Mouse (Mus musculus): ENCODE data around the gene Grip1. TPM values are rescaled to one million over a fixed set of nuclear protein-coding genes. Genes with fewer than 3 reads are reported as not detected.

Grip1 gene
- polyA plus RNA-seq, 1 experiment from 2014 or later: 2.8 TPM

GRCm38 (mm10) chr10:119608998-119609397, 155.4 kb downstream of the Grip1 start:
- Histone ChIP-seq H3K27me3 (ENCODE audit: low read depth, poor library complexity, severe bottlenecking) (no peaks in the 10 kb centered on the region), H3K4me3 (no peak overlapping the region), H3K9me3 (replicated peaks) (no peaks in the 10 kb centered on the region), H3K36me3 (no peaks in the 10 kb centered on the region), H3K27ac (no peak overlapping the region), H3K4me1 (no peaks in the 10 kb centered on the region)
- no peak for DNase-seq (ENCODE audit: low spot score)
- 89% methylated on average over 7 of the region's 7 CpGs for WGBS

GRCm38 (mm10) chr10:119610279-119610895, 156.8 kb downstream of the Grip1 start:
- WGBS: 65% methylated on average over 9 of the region's 9 CpGs
- Histone ChIP-seq H3K4me1 (peaks cover 8% of the 10 kb centered on the region), H3K27me3 (ENCODE audit: low read depth, poor library complexity, severe bottlenecking) (no peaks in the 10 kb centered on the region), H3K9me3 (replicated peaks) (no peaks in the 10 kb centered on the region), H3K4me3 (no peak overlapping the region), H3K36me3 (no peaks in the 10 kb centered on the region), H3K27ac (no peak overlapping the region)
- DNase-seq (ENCODE audit: low spot score): no peak

DNA sequence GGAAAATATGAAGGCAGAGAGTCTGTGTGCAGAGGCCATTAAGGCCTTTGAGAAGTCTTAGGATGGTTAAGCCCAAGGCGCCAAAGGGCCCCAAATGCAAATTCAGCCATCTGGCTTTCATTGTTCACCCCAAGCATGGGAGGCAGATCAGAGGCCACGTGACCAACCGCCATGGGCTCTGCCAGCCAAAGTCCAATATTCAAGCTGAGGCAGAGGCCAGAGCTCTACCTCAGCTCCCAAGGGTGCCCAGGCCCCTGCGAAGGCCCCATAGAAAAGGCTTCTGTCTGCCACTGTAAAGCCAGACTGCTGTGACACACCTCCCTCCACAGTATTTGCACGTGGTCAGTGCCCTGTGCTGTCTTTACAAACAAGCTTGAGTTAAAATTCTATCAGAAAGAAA, 158.4 kb downstream of the Grip1 start:
- no peaks in the 10 kb centered on the region for H3K9me3 ChIP-seq (replicated peaks)
- H3K27ac ChIP-seq: no peak overlapping the region
- DNase-seq (ENCODE audit: low spot score): no peak
- peaks cover 23% of the 10 kb centered on the region for H3K4me1 ChIP-seq
- WGBS: 89% methylated on average over 5 of the region's 5 CpGs
- H3K4me3 ChIP-seq: no peak overlapping the region
- no peaks in the 10 kb centered on the region for H3K36me3 ChIP-seq
- no peaks in the 10 kb centered on the region for H3K27me3 ChIP-seq (ENCODE audit: low read depth, poor library complexity, severe bottlenecking)

DNA sequence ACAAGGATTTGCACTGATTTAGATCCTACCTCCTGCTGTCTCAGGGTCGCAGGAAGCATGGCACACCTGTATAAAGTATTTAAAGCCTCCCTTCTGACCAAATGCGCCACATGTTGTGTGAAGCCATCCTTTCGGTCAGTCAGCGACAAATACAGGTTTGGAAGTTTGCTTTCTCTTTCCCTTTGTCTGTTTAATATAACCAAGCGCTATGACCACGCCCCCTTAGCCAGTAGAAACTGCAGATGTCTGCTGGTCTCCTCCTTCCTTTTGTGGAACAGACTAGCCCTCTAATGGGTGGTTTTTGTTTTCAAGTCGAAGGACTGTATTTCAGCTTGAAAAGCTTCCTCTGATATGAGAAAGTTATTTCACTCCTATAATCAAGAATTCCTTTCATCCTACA, 161.1 kb downstream of the Grip1 start:
- H3K27me3 ChIP-seq (ENCODE audit: low read depth, poor library complexity, severe bottlenecking): no peaks in the 10 kb centered on the region
- no peak overlapping the region for H3K27ac ChIP-seq
- peaks cover 32% of the 10 kb centered on the region for H3K4me1 ChIP-seq
- no peak overlapping the region for H3K4me3 ChIP-seq
- no peaks in the 10 kb centered on the region for H3K9me3 ChIP-seq (replicated peaks)
- 58% methylated on average over 7 of the region's 7 CpGs for WGBS
- H3K36me3 ChIP-seq: no peaks in the 10 kb centered on the region
- DNase-seq (ENCODE audit: low spot score): no peak

- H3K4me3 ChIP-seq: no peak overlapping the region
- no peaks in the 10 kb centered on the region for H3K9me3 ChIP-seq (replicated peaks)
- no peak overlapping the region for H3K27ac ChIP-seq
- no peak for DNase-seq (ENCODE audit: low spot score)
- 75% methylated on average over 14 of the region's 14 CpGs for WGBS
- no peaks in the 10 kb centered on the region for H3K36me3 ChIP-seq
- peaks cover 32% of the 10 kb centered on the region for H3K4me1 ChIP-seq
- H3K27me3 ChIP-seq (ENCODE audit: low read depth, poor library complexity, severe bottlenecking): no peaks in the 10 kb centered on the region
Observed at GRCm38 (mm10) chr10:119615240-119615885, 161.7 kb downstream of the Grip1 start.

- Histone ChIP-seq H3K4me1 (peaks cover 32% of the 10 kb centered on the region), H3K27ac (no peak overlapping the region), H3K27me3 (ENCODE audit: low read depth, poor library complexity, severe bottlenecking) (no peaks in the 10 kb centered on the region), H3K4me3 (no peak overlapping the region), H3K9me3 (replicated peaks) (no peaks in the 10 kb centered on the region), H3K36me3 (no peaks in the 10 kb centered on the region)
- DNase-seq (ENCODE audit: low spot score): no peak
- 89% methylated on average over 3 of the region's 3 CpGs for WGBS
Observed at GRCm38 (mm10) chr10:119616078-119616477, 162.4 kb downstream of the Grip1 start.

- 78% methylated on average over 4 of the region's 4 CpGs for WGBS
- H3K4me3 ChIP-seq: no peak overlapping the region
- H3K36me3 ChIP-seq: no peaks in the 10 kb centered on the region
- no peak overlapping the region for H3K27ac ChIP-seq
- H3K4me1 ChIP-seq: peaks cover 20% of the 10 kb centered on the region
- H3K27me3 ChIP-seq (ENCODE audit: low read depth, poor library complexity, severe bottlenecking): peaks cover 29% of the 10 kb centered on the region
- H3K9me3 ChIP-seq (replicated peaks): no peaks in the 10 kb centered on the region
- no peak for DNase-seq (ENCODE audit: low spot score)
Observed at GRCm38 (mm10) chr10:119628656-119629055, 175.0 kb downstream of the Grip1 start.

DNA sequence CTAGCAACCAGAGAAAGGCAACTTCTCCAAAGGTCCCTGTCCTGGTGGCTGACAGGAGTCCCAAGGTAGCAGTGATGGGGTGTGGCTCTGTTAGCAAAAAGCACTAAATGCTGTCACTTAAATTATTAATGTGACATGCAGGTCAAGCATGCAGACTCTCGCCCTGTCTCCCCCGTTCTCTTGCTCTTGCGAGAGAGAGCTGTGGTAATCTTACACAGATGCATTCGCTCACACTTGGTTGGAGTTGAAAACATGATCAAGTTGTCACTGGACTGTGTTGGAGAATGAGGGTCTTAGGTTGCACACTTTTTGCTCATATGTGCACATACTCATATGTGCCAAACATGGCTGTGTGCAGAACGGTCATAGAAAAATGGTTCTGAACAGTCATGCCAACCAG, 176.8 kb downstream of the Grip1 start:
- 78% methylated on average over 5 of the region's 5 CpGs for WGBS
- no peak for DNase-seq (ENCODE audit: low spot score)
- Histone ChIP-seq H3K4me3 (no peak overlapping the region), H3K36me3 (no peaks in the 10 kb centered on the region), H3K27ac (no peak overlapping the region), H3K9me3 (replicated peaks) (no peaks in the 10 kb centered on the region), H3K4me1 (peaks cover 29% of the 10 kb centered on the region), H3K27me3 (ENCODE audit: low read depth, poor library complexity, severe bottlenecking) (peaks cover 40% of the 10 kb centered on the region)

GRCm38 (mm10) chr10:119631966-119632365, 178.3 kb downstream of the Grip1 start:
- DNase-seq (ENCODE audit: low spot score): no peak
- H3K4me1 ChIP-seq: peaks cover 29% of the 10 kb centered on the region
- H3K27me3 ChIP-seq (ENCODE audit: low read depth, poor library complexity, severe bottlenecking): peaks cover 40% of the 10 kb centered on the region
- no peaks in the 10 kb centered on the region for H3K9me3 ChIP-seq (replicated peaks)
- WGBS: 47% methylated on average over 9 of the region's 9 CpGs
- H3K27ac ChIP-seq: no peak overlapping the region
- H3K36me3 ChIP-seq: no peaks in the 10 kb centered on the region
- H3K4me3 ChIP-seq: no peak overlapping the region

GRCm38 (mm10) chr10:119634544-119634943, 180.9 kb downstream of the Grip1 start:
- Histone ChIP-seq H3K4me3 (no peak overlapping the region), H3K4me1 (peaks cover 33% of the 10 kb centered on the region), H3K9me3 (replicated peaks) (no peaks in the 10 kb centered on the region), H3K36me3 (no peaks in the 10 kb centered on the region), H3K27me3 (ENCODE audit: low read depth, poor library complexity, severe bottlenecking) (peaks cover 21% of the 10 kb centered on the region; the same call in 1 of the 2 replicates), H3K27ac (no peak overlapping the region)
- no peak for DNase-seq (ENCODE audit: low spot score)
- 76% methylated on average over 6 of the region's 6 CpGs for WGBS

- Histone ChIP-seq H3K27me3 (ENCODE audit: low read depth, poor library complexity, severe bottlenecking) (no peaks in the 10 kb centered on the region; the same call in 1 of the 2 replicates), H3K9me3 (replicated peaks) (no peaks in the 10 kb centered on the region), H3K36me3 (no peaks in the 10 kb centered on the region), H3K27ac (no peak overlapping the region), H3K4me3 (no peak overlapping the region), H3K4me1 (peaks cover 21% of the 10 kb centered on the region)
- WGBS: 87% methylated on average over 10 of the region's 10 CpGs
- DNase-seq (ENCODE audit: low spot score): no peak
Observed at GRCm38 (mm10) chr10:119640534-119640933, 186.9 kb downstream of the Grip1 start.

- no peaks in the 10 kb centered on the region; the same call in 1 of the 2 replicates for H3K27me3 ChIP-seq (ENCODE audit: low read depth, poor library complexity, severe bottlenecking)
- DNase-seq (ENCODE audit: low spot score): no peak
- H3K36me3 ChIP-seq: no peaks in the 10 kb centered on the region
- H3K4me3 ChIP-seq: no peak overlapping the region
- 91% methylated on average over 12 of the region's 12 CpGs for WGBS
- peaks cover 21% of the 10 kb centered on the region for H3K4me1 ChIP-seq
- H3K27ac ChIP-seq: no peak overlapping the region
- no peaks in the 10 kb centered on the region for H3K9me3 ChIP-seq (replicated peaks)
Observed at GRCm38 (mm10) chr10:119641011-119641410, 187.4 kb downstream of the Grip1 start.

- 34% methylated on average over 5 of the region's 5 CpGs for WGBS
- DNase-seq (ENCODE audit: low spot score): no peak
- Histone ChIP-seq H3K9me3 (replicated peaks) (no peaks in the 10 kb centered on the region), H3K4me3 (no peak overlapping the region), H3K4me1 (peaks cover 18% of the 10 kb centered on the region), H3K27ac (no peak overlapping the region), H3K36me3 (no peaks in the 10 kb centered on the region), H3K27me3 (ENCODE audit: low read depth, poor library complexity, severe bottlenecking) (no peaks in the 10 kb centered on the region)
Observed at GRCm38 (mm10) chr10:119644289-119644688, 190.7 kb downstream of the Grip1 start.

All from limb, embryonic 10.5 days (tissue).